ENCODE assay signal across 33 mouse cellular contexts in the genomic region with DNA sequence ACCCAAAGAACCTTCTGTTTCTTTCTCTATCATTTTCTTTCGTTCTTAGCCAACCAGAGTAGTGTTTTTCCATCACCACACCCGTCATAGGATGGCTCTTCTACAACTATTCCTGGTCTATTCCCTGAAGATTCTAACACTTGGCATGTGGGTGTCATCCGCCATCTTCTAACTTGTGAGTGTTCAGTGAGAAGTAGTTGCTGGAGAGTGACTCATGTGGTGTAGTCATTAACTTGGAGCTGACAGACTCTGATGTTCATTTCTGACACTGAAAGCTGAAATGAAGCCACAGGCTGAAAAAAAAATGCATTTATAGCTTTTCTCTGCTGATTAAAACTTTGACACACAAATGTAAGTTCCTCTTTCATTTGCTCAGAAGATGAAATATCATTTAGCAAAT. TPM values are rescaled to one million over a fixed set of nuclear protein-coding genes. Genes with fewer than 3 reads are reported as not detected.
DNase-seq lines count a peak whose midpoint lies in the region; ATAC-seq and TF ChIP-seq lines count a peak whose summit lies in the region.
"Had no signal": no experiment of that assay in that cellular context is flagged by ENCODE, and none has a peak within 500 bp of the region (broad histone marks: within the 10 kb centered on the region; RNA-seq: fewer than 3 reads in every experiment).

No protein-coding gene starts in this region.

- no peaks in the 10 kb centered on the region for H3K36me3 ChIP-seq in forebrain, postnatal 0 days (ENCODE audit: insufficient read depth)
- H3K36me3 ChIP-seq in forebrain, embryonic 13.5 days (ENCODE audit: poor library complexity, severe bottlenecking) = no peaks in the 10 kb centered on the region
- H3K36me3 ChIP-seq: embryonic facial prominence, embryonic 15.5 days; G1E; heart, embryonic 13.5 days; hindbrain, embryonic 12.5 days; kidney, embryonic 15.5 days; limb, embryonic 13.5 days; liver, embryonic 12.5 days; midbrain, embryonic 12.5 days; neural tube, embryonic 15.5 days; stomach, embryonic 15.5 days had no signal

- H3K9me3 ChIP-seq in forebrain, postnatal 0 days (ENCODE audit: low read length) = no peaks in the 10 kb centered on the region
- H3K9me3 ChIP-seq in forebrain, embryonic 13.5 days (replicated peaks) = no peaks in the 10 kb centered on the region
- H3K9me3 ChIP-seq: embryonic facial prominence, embryonic 15.5 days; G1E; heart, embryonic 13.5 days; hindbrain, embryonic 12.5 days; kidney, embryonic 15.5 days; limb, embryonic 13.5 days; liver, embryonic 12.5 days; midbrain, embryonic 12.5 days; neural tube, embryonic 15.5 days; stomach, embryonic 15.5 days had no signal

- peak; percentile 74 for ATAC-seq in forebrain, postnatal 0 days
- ATAC-seq in forebrain, embryonic 13.5 days = no peak
- ATAC-seq: forebrain, embryonic 16.5 days; intestine, postnatal 0 days; liver, embryonic 12.5 days had no signal

- H3K4me3 ChIP-seq in forebrain, postnatal 0 days (ENCODE audit: low read depth, low read length) = no peak overlapping the region
- no peak overlapping the region for H3K4me3 ChIP-seq in forebrain, embryonic 13.5 days
- H3K4me3 ChIP-seq: embryonic facial prominence, embryonic 15.5 days; heart, adult 2 months; heart, embryonic 13.5 days; hindbrain, embryonic 12.5 days; kidney, embryonic 15.5 days; limb, embryonic 13.5 days; liver, embryonic 12.5 days; midbrain, embryonic 12.5 days; neural tube, embryonic 15.5 days; stomach, embryonic 15.5 days had no signal

- H3K4me1 ChIP-seq in forebrain, postnatal 0 days (ENCODE audit: insufficient read depth) = no peaks in the 10 kb centered on the region
- H3K4me1 ChIP-seq in forebrain, embryonic 13.5 days = no peaks in the 10 kb centered on the region
- H3K4me1 ChIP-seq: embryonic facial prominence, embryonic 15.5 days; heart, embryonic 13.5 days; hindbrain, embryonic 12.5 days; kidney, embryonic 15.5 days; limb, embryonic 13.5 days; liver, embryonic 12.5 days; midbrain, embryonic 12.5 days; neural tube, embryonic 15.5 days; stomach, embryonic 15.5 days had no signal

- no peak overlapping the region for H3K9ac ChIP-seq in forebrain, postnatal 0 days
- no peak overlapping the region for H3K9ac ChIP-seq in forebrain, embryonic 13.5 days
- H3K9ac ChIP-seq: embryonic facial prominence, embryonic 15.5 days; heart, embryonic 13.5 days; hindbrain, embryonic 12.5 days; kidney, embryonic 15.5 days; limb, embryonic 13.5 days; liver, embryonic 12.5 days; midbrain, embryonic 12.5 days; neural tube, embryonic 15.5 days; stomach, embryonic 15.5 days had no signal

- no peak overlapping the region for H3K27ac ChIP-seq in forebrain, postnatal 0 days (ENCODE audit: low read depth, low read length)
- no peak overlapping the region for H3K27ac ChIP-seq in forebrain, embryonic 13.5 days
- H3K27ac ChIP-seq: embryonic facial prominence, embryonic 15.5 days; heart, adult 2 months; heart, embryonic 13.5 days; hindbrain, embryonic 12.5 days; kidney, embryonic 15.5 days; limb, embryonic 13.5 days; liver, embryonic 12.5 days; midbrain, embryonic 12.5 days; neural tube, embryonic 15.5 days; stomach, embryonic 15.5 days had no signal

- H3K4me2 ChIP-seq in forebrain, postnatal 0 days (ENCODE audit: low read depth) = no peak overlapping the region
- no peak overlapping the region for H3K4me2 ChIP-seq in forebrain, embryonic 13.5 days
- H3K4me2 ChIP-seq: embryonic facial prominence, embryonic 15.5 days; heart, embryonic 13.5 days; hindbrain, embryonic 12.5 days; kidney, embryonic 15.5 days; limb, embryonic 13.5 days; liver, embryonic 12.5 days; midbrain, embryonic 12.5 days; neural tube, embryonic 15.5 days; stomach, embryonic 15.5 days had no signal

- 77% methylated on average over 3 of the region's 3 CpGs for whole genome bisulfite sequencing in forebrain, postnatal 0 days
- 86% methylated on average over 3 of the region's 3 CpGs for WGBS in forebrain, embryonic 13.5 days

- TF ChIP-seq CTCF in forebrain, postnatal 0 days (IDR thresholded peaks at IDR 0.05; ENCODE audit: low read depth) = no peak

- no peaks in the 10 kb centered on the region for H3K27me3 ChIP-seq in forebrain, postnatal 0 days (ENCODE audit: insufficient read depth, low read length)
- no peaks in the 10 kb centered on the region for H3K27me3 ChIP-seq in forebrain, embryonic 13.5 days
- H3K27me3 ChIP-seq: CH12.LX; embryonic facial prominence, embryonic 15.5 days; heart, embryonic 13.5 days; hindbrain, embryonic 12.5 days; kidney, embryonic 15.5 days; limb, embryonic 13.5 days; liver, embryonic 12.5 days; midbrain, embryonic 12.5 days; neural tube, embryonic 15.5 days; stomach, embryonic 15.5 days had no signal

- peak; percentile 20 for DNase-seq in forebrain, postnatal 0 days
- peak; percentile 22 for DNase-seq in layer of hippocampus, adult 9-11 months
- no peak for DNase-seq in layer of hippocampus, postnatal 10 days (ENCODE audit: low spot score in 2 of 2)
- peak; percentile 7 to 38 for DNase-seq in right cerebral cortex, postnatal 36 days (ENCODE audit: low spot score in 2 of 2)
- no peak for DNase-seq in right cerebral cortex, postnatal 4 days
- DNase-seq in telencephalon, adult 2 months (ENCODE audit: low read depth, low spot score) = peak; percentile 70
- DNase-seq in B cell, adult 2 months = no peak
- DNase-seq: adrenal gland, postnatal 10 days; cerebellum, adult 8-10 months; gastrocnemius, postnatal 25 days; heart, adult 2 months; kidney, postnatal 36 days; lung, adult 18-20 months; right cerebral cortex, postnatal 14 days; thymus, adult 2 months; thymus, postnatal 4 days had no signal

RNA-seq across cellular contexts. Expression of gene Cdh9, which starts 34.7 kb away (rescaled TPM):
- total RNA-seq in forebrain, postnatal 0 days (2014; rRNA removed) = 12.5 and 12.7 TPM in 2 replicates
- 4.0 and 6.7 TPM in 2 replicates for polyA plus RNA-seq in forebrain, postnatal 0 days (2015; fragmentation: Nextera tagmentation; extraction: Ambion mirVana)
- 0.85 and 0.88 TPM in 2 replicates for polyA plus RNA-seq in forebrain, embryonic 13.5 days (2015; fragmentation: Nextera tagmentation; extraction: Ambion mirVana)
- total RNA-seq in layer of hippocampus, postnatal 10 days (2021) = 10 to 100 TPM; 28.5 to 35.0 TPM
- total RNA-seq: CH12.LX; common myeloid progenitor, adult 5-6 weeks; gastrocnemius, postnatal 25 days; heart, adult 2 months; heart, postnatal 25 days; megakaryocyte, adult 5-6 weeks had no signal
- polyA plus RNA-seq: G1E; liver, embryonic 12.5 days had no signal

Comparison
In these comparisons a context has a peak if more than half of its experiments do, and no peak if none do; other contexts are left out.
1. DNase-seq: peak in forebrain, postnatal 0 days (single experiment), layer of hippocampus, adult 9-11 months (single experiment), right cerebral cortex, postnatal 36 days (2 of 2) and telencephalon, adult 2 months (single experiment); none in layer of hippocampus, postnatal 10 days (0 of 2), right cerebral cortex, postnatal 4 days (single experiment) and B cell, adult 2 months (0 of 2).